Mouse (Mus musculus) myocyte (in vitro differentiated cells): Measurements from ENCODE around the gene Gm7102. TPM values are rescaled to one million over a fixed set of nuclear protein-coding genes. Genes with fewer than 3 reads are reported as not detected.
"Not testable (repeated sequence)": the region's sequence is repeated elsewhere in the genome, so short reads cannot be mapped to it uniquely, and the experiment has no call there.

ENCODE experiments used
- H3K27me3 ChIP-seq: one replicate; pipeline ENCODE4 v1.6.1; 2011; ENCODE audit not compliant: control insufficient read depth, insufficient read depth, insufficient read length
- H3K36me3 ChIP-seq: one replicate; pipeline ENCODE4 v1.6.1; 2011; ENCODE audit not compliant: control insufficient read depth, insufficient read depth
- H3K4me2 ChIP-seq: one replicate; pipeline ENCODE4 v1.6.1; 2011; ENCODE audit warnings: low read depth, control low read depth
- H3K4me3 ChIP-seq: one replicate; pipeline ENCODE4 v1.5.1; 2011; ENCODE audit warnings: mild to moderate bottlenecking, control low read depth, moderate library complexity
- H3K79me2 ChIP-seq: one replicate; pipeline ENCODE4 v1.6.1; 2011; ENCODE audit not compliant: control insufficient read depth, insufficient read depth
- H3ac ChIP-seq: one replicate; pipeline ENCODE4 v1.6.1; 2011; ENCODE audit not compliant: control insufficient read depth, insufficient read length
- CEBPB ChIP-seq: IDR thresholded peaks from 2 replicates; pipeline ENCODE4 v1.6.1; 2011; ENCODE audit warnings: mild to moderate bottlenecking, moderate library complexity; ENCODE audit not compliant: poor library complexity, insufficient read depth, severe bottlenecking
- E2F4 ChIP-seq: IDR thresholded peaks from one replicate; pipeline ENCODE4 v1.6.1; 2011; ENCODE audit warnings: mild to moderate bottlenecking, control low read depth, moderate library complexity; ENCODE audit not compliant: insufficient read depth
- MAX ChIP-seq: IDR thresholded peaks from one replicate; pipeline ENCODE4 v1.6.1; 2011; ENCODE audit warnings: low read depth, mild to moderate bottlenecking, control low read depth
- MYOD1 ChIP-seq, 3 experiments: IDR thresholded peaks; one replicate each; pipeline ENCODE4 v1.6.1; 2011; ENCODE audit warnings: control low read depth in 2 of 3, low read depth in 2 of 3, mild to moderate bottlenecking in 2 of 3, moderate library complexity in 1 of 3; ENCODE audit not compliant: insufficient read length in 2 of 3, control insufficient read depth in 1 of 3
- MYOG ChIP-seq, 3 experiments: IDR thresholded peaks; one replicate each; pipeline ENCODE4 v1.6.1; 2011; ENCODE audit warnings: control low read depth in 2 of 3, low read depth in 2 of 3, mild to moderate bottlenecking in 2 of 3; ENCODE audit not compliant: insufficient read length in 2 of 3, control insufficient read depth in 1 of 3, insufficient read depth in 1 of 3
- POLR2A ChIP-seq: IDR thresholded peaks from one replicate; pipeline ENCODE4 v1.6.1; 2011; ENCODE audit warnings: low read depth, mild to moderate bottlenecking, control low read depth, moderate library complexity; ENCODE audit not compliant: insufficient read length
- POLR2AphosphoS2 ChIP-seq: IDR thresholded peaks from one replicate; pipeline ENCODE4 v1.6.1; 2011; ENCODE audit warnings: low read depth, control low read depth; ENCODE audit not compliant: insufficient read length
- REST ChIP-seq: IDR thresholded peaks from one replicate; pipeline ENCODE4 v1.6.1; 2011; ENCODE audit warnings: mild to moderate bottlenecking, control low read depth, moderate library complexity; ENCODE audit not compliant: insufficient read depth, insufficient read length
- SRF ChIP-seq: IDR thresholded peaks from one replicate; pipeline ENCODE4 v1.6.1; 2011; ENCODE audit warnings: low read depth; ENCODE audit not compliant: control insufficient read depth, insufficient read length
- TCF12 ChIP-seq: IDR thresholded peaks from one replicate; pipeline ENCODE4 v1.6.1; 2011; ENCODE audit warnings: mild to moderate bottlenecking, control low read depth; ENCODE audit not compliant: poor library complexity, insufficient read depth, severe bottlenecking
- TCF3 ChIP-seq: IDR thresholded peaks from one replicate; pipeline ENCODE4 v1.6.1; 2011; ENCODE audit warnings: low read depth, control low read depth; ENCODE audit not compliant: insufficient read length
- USF1 ChIP-seq: IDR thresholded peaks from one replicate; pipeline ENCODE4 v1.6.1; 2011; ENCODE audit warnings: low read depth, mild to moderate bottlenecking, control low read depth, moderate library complexity
- polyA plus RNA-seq: library from polyadenylated mRNA; unstranded; fragments of >200 nt; fragmentation: generic; extraction: Trizol; gene quantifications from one replicate; pipeline ENCODE4 v1.2.1, GENCODE M21; 2012; ENCODE audit warnings: missing spikeins

Gm7102 gene
- not detected for polyA plus RNA-seq

DNA sequence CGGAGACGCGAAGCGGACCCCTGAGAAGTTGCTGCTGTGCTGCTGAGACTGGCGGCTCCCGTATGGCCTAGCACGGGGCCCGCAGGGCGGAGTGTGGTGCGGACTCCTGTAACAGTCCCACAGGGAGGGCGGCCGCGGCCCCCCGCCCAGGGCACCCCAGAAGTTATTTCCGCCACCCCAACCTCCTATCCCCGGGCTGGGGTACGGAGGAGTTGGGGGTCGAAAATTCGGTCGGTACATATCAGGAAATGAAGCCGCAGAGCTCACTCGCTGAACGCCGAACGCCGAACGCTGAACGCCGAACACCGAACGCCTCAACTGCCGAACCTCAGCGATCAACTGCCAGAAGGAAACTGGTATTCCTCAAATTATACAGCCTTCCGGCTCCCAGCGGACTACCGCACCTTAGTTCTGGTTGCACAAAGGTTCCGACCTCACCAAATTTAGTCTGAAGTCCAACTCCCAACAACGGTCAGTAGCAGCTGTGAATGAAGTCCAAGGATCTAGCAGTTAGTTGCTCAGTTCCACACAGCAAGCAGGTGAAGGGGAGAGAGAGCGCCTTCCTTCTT, at the start of gene Gm7102:
Gene Gm7102, minus strand, starts transcription at position 554 of the 569 bp plus-strand sequence.
- no peak within 1 kb of the TSS for H3K4me3 ChIP-seq

DNA sequence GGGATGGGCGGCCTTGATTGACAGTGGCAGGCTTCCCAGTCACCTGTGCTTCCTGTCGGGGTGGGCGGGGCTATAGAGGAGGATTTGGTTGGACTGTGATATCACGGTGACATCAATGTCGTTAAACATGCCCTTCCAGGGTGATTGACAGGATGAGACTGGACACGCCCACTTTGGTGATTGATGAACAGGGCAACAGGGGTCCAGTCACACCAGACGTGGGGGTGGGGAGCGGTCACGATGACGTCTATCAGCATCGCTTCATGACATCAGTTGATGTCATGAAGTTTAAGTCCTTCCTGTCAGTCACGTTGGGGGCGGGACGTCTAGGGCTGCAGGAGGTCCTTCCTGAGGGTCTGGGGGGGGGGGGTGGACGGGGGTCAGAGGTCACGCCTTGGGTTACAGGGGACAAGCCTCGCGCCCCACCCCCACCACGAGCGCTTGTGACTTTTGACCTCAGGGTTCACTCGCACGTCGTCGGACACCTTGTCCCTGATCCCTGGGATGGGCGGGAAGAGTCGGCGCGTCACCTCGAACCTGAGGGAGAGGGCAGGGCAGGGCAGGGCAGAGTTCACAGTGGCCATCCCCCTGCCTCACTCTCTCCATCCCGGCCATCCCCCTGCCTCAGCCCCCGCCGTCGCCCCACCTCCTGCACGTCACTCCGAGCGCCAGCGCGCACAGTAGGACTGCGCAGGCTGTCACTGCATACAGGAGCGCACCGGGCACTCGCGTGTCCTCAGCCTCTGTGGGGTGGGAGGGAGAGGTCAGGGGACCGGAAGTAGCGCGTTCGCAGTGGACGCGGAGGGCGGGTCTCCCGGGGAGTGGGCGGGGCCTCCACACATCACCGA, 48.8 kb upstream of the Gm7102 start:
- TF ChIP-seq POLR2A (no peak), POLR2AphosphoS2 (no peak), MYOG (IDR thresholded peaks at IDR 0.05; ENCODE audit: control insufficient read depth in 1 of 3, insufficient read depth in 1 of 3, insufficient read length in 2 of 3, low read depth in 2 of 3) (no peak), REST (no peak), TCF3 (no peak), E2F4 (no peak), SRF (no peak), CEBPB (no peak), MAX (no peak), TCF12 (no peak), USF1 (no peak), MYOD1 (IDR thresholded peaks at IDR 0.05; ENCODE audit: control insufficient read depth in 1 of 3, insufficient read length in 2 of 3, low read depth in 2 of 3) (no peak)
- Histone ChIP-seq H3K27me3 (no peaks in the 10 kb centered on the region), H3K4me3 (no peak overlapping the region), H3K36me3 (no peaks in the 10 kb centered on the region), H3K79me2 (no peaks in the 10 kb centered on the region), H3K4me2 (no peak overlapping the region), H3ac (no peak overlapping the region)

More for the DNA sequence above, at the start of gene Gm7102:
- Histone ChIP-seq H3K36me3 (no peaks in the 10 kb centered on the region), H3K79me2 (no peaks in the 10 kb centered on the region), H3K4me2 (no peak within 1 kb of the TSS), H3ac (no peak within 1 kb of the TSS), H3K27me3 (no peaks in the 10 kb centered on the region)
- TF ChIP-seq SRF: no peak
- TF ChIP-seq MAX: no peak

DNA sequence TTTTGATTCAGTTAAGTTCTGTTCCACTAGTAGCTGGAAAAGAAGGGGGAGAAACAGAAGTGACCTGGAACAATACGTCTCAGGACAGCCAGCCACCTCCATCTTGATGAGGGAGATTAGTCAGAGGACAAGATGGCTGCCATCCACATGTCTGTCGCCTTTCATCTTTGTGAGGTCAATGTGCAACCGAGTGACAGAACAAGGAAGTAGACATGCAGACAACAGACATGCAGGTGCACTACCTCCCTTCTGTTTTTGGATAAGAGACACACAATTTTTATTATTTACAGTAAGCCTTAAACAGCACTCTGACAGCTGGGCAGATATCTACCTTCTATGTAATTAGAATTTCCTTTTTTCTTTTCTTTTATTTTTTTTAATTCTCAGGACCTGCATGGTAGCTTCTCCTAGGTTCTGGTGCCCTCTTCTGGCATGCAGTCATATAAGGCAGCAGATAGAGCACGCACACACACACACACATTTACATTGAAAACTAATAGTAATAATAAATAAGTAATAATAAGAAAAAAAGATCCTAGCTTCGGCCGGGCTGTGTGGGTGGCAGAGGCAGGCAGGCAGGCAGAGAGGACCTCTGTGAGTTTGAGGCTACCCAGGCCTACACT, 47.7 kb upstream of the Gm7102 start:
- H3K79me2 ChIP-seq: no peaks in the 10 kb centered on the region
- no peaks in the 10 kb centered on the region for H3K27me3 ChIP-seq
- no peak overlapping the region for H3K4me2 ChIP-seq
- H3K36me3 ChIP-seq: no peaks in the 10 kb centered on the region
- no peak overlapping the region for H3ac ChIP-seq
- H3K4me3 ChIP-seq: no peak overlapping the region
- TF ChIP-seq TCF12 (no peak), POLR2A (no peak), MYOD1 (IDR thresholded peaks at IDR 0.05; ENCODE audit: control insufficient read depth in 1 of 3, insufficient read length in 2 of 3, low read depth in 2 of 3) (no peak)

DNA sequence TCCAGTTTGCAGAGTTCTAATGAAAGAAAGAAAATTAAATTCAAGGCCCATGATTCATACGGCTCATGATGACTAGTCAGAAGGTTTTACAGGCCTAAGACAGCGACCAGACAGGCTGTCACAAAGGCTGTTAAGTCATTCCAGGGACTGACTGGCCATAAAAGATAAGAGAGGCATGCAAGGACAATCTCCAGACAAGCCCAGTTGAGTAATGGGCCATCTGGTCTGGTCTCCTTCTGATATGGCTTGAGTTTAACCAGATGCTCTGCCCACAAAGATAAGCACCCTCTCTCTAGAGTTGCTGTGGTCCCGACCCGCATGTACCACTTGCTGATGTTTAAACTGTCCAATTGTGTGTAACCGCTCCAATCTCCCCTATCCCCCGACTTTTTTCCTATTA, 31.4 kb upstream of the Gm7102 start:
- not testable (repeated sequence) for H3K36me3 ChIP-seq, H3ac ChIP-seq, H3K79me2 ChIP-seq, H3K4me3 ChIP-seq, H3K27me3 ChIP-seq, H3K4me2 ChIP-seq

DNA sequence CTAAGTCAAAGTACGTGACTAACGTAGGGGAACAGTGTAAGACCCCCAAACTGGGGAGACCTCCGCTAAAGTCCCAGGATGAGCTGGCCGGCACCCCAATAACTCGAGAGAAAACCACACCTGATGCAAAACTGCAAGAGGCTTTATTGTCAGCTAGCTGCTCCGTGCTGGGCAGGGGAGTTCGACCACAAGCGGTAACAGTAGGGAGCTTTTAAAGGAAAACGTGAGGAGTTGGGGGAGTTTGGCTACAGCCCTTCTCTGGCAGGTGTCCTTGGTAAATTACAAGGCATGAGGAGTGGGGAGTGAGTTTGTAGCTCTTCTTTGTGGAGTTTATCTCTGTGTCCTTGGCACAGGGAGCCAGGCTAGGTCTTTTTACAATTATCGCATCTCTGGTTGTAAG, 23.7 kb upstream of the Gm7102 start:
- no peaks in the 10 kb centered on the region for H3K79me2 ChIP-seq
- H3K27me3 ChIP-seq: no peaks in the 10 kb centered on the region
- TF ChIP-seq TCF3 (no peak), CEBPB (no peak), E2F4 (no peak), POLR2A (no peak), USF1 (no peak), POLR2AphosphoS2 (no peak), MAX (no peak), MYOD1 (IDR thresholded peaks at IDR 0.05; ENCODE audit: control insufficient read depth in 1 of 3, insufficient read length in 2 of 3, low read depth in 2 of 3) (no peak), TCF12 (no peak), SRF (no peak), MYOG (IDR thresholded peaks at IDR 0.05; ENCODE audit: control insufficient read depth in 1 of 3, insufficient read depth in 1 of 3, insufficient read length in 2 of 3, low read depth in 2 of 3) (no peak), REST (no peak)
- no peak overlapping the region for H3K4me2 ChIP-seq
- H3ac ChIP-seq: no peak overlapping the region
- H3K4me3 ChIP-seq: no peak overlapping the region
- no peaks in the 10 kb centered on the region for H3K36me3 ChIP-seq
